Mouse (Mus musculus) neutrophil, adult 5-6 weeks (primary cell): Measurements from ENCODE around the gene Lrr1. TPM values are rescaled to one million over a fixed set of nuclear protein-coding genes. Genes with fewer than 3 reads are reported as not detected.

Source experiments
- ATAC-seq: fragments of 151-379, 151-347 bp; 2 replicates; pipeline ENCODE4 v1.8.0; 2017; ENCODE audit warnings: mild to moderate bottlenecking, moderate TSS enrichment; ENCODE audit not compliant: insufficient number of reproducible peaks, poor library complexity, low FRiP score, severe bottlenecking; ENCODE audit errors: extremely low read depth
- total RNA-seq: library from RNA; stranded (forward); fragments of 200-1000 nt; gene quantifications from 2 replicates; pipeline ENCODE4 v1.2.3, GENCODE M21; 2017

Gene Lrr1
- total RNA-seq, 1 experiment from 2014 or later, result not detected

- ATAC-seq, result peak; percentile 70
Measured at GRCm38 (mm10) chr12:69227776-69228466, 59.3 kb downstream of the Lrr1 start, which contains the start of gene Pole2. TSS of gene Pole2 (minus strand) at chr12:69228195.

Other genes with a start within 250 kb of the Lrr1 start
- gene Rps29, start 9.6 kb upstream of the Lrr1 start, total RNA-seq, result 1,199 and 1,263 TPM in 2 replicates
- gene Rpl36al, start 15.3 kb downstream of the Lrr1 start, total RNA-seq, result 301 and 317 TPM in 2 replicates
- 44.6 and 47.5 TPM in 2 replicates for gene Mgat2, start 15.3 kb downstream of the Lrr1 start, total RNA-seq
- gene Gm49383, start 28.3 kb downstream of the Lrr1 start, total RNA-seq, result 5.3 and 9.4 TPM in 2 replicates
- gene Dnaaf2, start 29.6 kb downstream of the Lrr1 start, total RNA-seq, result 0.74 and 0.93 TPM in 2 replicates
- 6.3 and 10.5 TPM in 2 replicates for gene Gm49384, start 35.5 kb downstream of the Lrr1 start, total RNA-seq
- 3.4 and 6.4 TPM in 2 replicates for gene Pole2, start 59.4 kb downstream of the Lrr1 start, total RNA-seq
- gene Klhdc1, start 72.4 kb downstream of the Lrr1 start, total RNA-seq, result 7.6 and 10.8 TPM in 2 replicates
- 46.7 and 52.9 TPM in 2 replicates for gene Klhdc2, start 127.9 kb downstream of the Lrr1 start, total RNA-seq
- 159 and 188 TPM in 2 replicates for gene Nemf, start 188.4 kb downstream of the Lrr1 start, total RNA-seq
- gene Arf6, start 203.3 kb downstream of the Lrr1 start, total RNA-seq, result 210 and 221 TPM in 2 replicates
- gene Gm9887, start 203.6 kb downstream of the Lrr1 start, total RNA-seq, result 1.8 and 3.6 TPM in 2 replicates